Mouse (Mus musculus): ENCODE results near the gene Ttc23l. TPM values are rescaled to one million over a fixed set of nuclear protein-coding genes. Genes with fewer than 3 reads are reported as not detected.
A peak's percentile ranks its signal among the peaks of the same experiment; 100 is the strongest.

The Ttc23l gene
- polyA plus RNA-seq, 1 experiment = 125 TPM

GRCm38 (mm10) chr15:10469641-10470150 is 88.8 kb downstream of the Ttc23l start:
- Histone ChIP-seq H3K36me3 (ENCODE audit: control insufficient read depth, insufficient read depth, low read length) (no peaks in the 10 kb centered on the region), H3K4me3 (ENCODE audit: control insufficient read depth, low read depth, low read length) (peak overlapping the region; percentile 89), H3K4me1 (ENCODE audit: control insufficient read depth, insufficient read depth, low read length) (no peaks in the 10 kb centered on the region; the same call in 1 of the 2 replicates), H3K27me3 (ENCODE audit: control insufficient read depth, insufficient read depth, low read length) (no peaks in the 10 kb centered on the region), H3K27ac (ENCODE audit: control insufficient read depth, insufficient read depth, low read depth, low read length) (peak overlapping the region; percentile 61)
- TF ChIP-seq CTCF (IDR thresholded peaks at IDR 0.05; ENCODE audit: control insufficient read depth, insufficient read depth, insufficient replicate concordance, low read depth, low read length) (no peak), POLR2A (IDR thresholded peaks at IDR 0.05; ENCODE audit: control insufficient read depth, low read depth, low read length) (no peak)

- TF ChIP-seq POLR2A (IDR thresholded peaks at IDR 0.05; ENCODE audit: control insufficient read depth, low read depth, low read length) (no peak), CTCF (IDR thresholded peaks at IDR 0.05; ENCODE audit: control insufficient read depth, insufficient read depth, insufficient replicate concordance, low read depth, low read length) (no peak)
- Histone ChIP-seq H3K27ac (ENCODE audit: control insufficient read depth, insufficient read depth, low read depth, low read length) (no peak overlapping the region), H3K4me3 (ENCODE audit: control insufficient read depth, low read depth, low read length) (no peak overlapping the region), H3K36me3 (ENCODE audit: control insufficient read depth, insufficient read depth, low read length) (no peaks in the 10 kb centered on the region), H3K4me1 (ENCODE audit: control insufficient read depth, insufficient read depth, low read length) (no peaks in the 10 kb centered on the region; the same call in 1 of the 2 replicates), H3K27me3 (ENCODE audit: control insufficient read depth, insufficient read depth, low read length) (no peaks in the 10 kb centered on the region)
Measured at GRCm38 (mm10) chr15:10468761-10469160, 89.7 kb downstream of the Ttc23l start.

- no peaks in the 10 kb centered on the region for H3K27me3 ChIP-seq (ENCODE audit: control insufficient read depth, insufficient read depth, low read length)
- no peak for TF ChIP-seq CTCF (IDR thresholded peaks at IDR 0.05; ENCODE audit: control insufficient read depth, insufficient read depth, insufficient replicate concordance, low read depth, low read length)
- TF ChIP-seq POLR2A (IDR thresholded peaks at IDR 0.05; ENCODE audit: control insufficient read depth, low read depth, low read length) = no peak
- H3K4me1 ChIP-seq (ENCODE audit: control insufficient read depth, insufficient read depth, low read length) = no peaks in the 10 kb centered on the region
- no peak overlapping the region for H3K4me3 ChIP-seq (ENCODE audit: control insufficient read depth, low read depth, low read length)
- peaks cover 5% of the 10 kb centered on the region for H3K36me3 ChIP-seq (ENCODE audit: control insufficient read depth, insufficient read depth, low read length)
- H3K27ac ChIP-seq (ENCODE audit: control insufficient read depth, insufficient read depth, low read depth, low read length) = no peak overlapping the region
Measured at GRCm38 (mm10) chr15:10464678-10465077, 93.8 kb downstream of the Ttc23l start.

GRCm38 (mm10) chr15:10463555-10463954 is 94.9 kb downstream of the Ttc23l start:
- Histone ChIP-seq H3K4me3 (ENCODE audit: control insufficient read depth, low read depth, low read length) (no peak overlapping the region), H3K27me3 (ENCODE audit: control insufficient read depth, insufficient read depth, low read length) (no peaks in the 10 kb centered on the region), H3K27ac (ENCODE audit: control insufficient read depth, insufficient read depth, low read depth, low read length) (no peak overlapping the region), H3K4me1 (ENCODE audit: control insufficient read depth, insufficient read depth, low read length) (no peaks in the 10 kb centered on the region), H3K36me3 (ENCODE audit: control insufficient read depth, insufficient read depth, low read length) (peaks cover 5% of the 10 kb centered on the region)
- TF ChIP-seq CTCF (IDR thresholded peaks at IDR 0.05; ENCODE audit: control insufficient read depth, insufficient read depth, insufficient replicate concordance, low read depth, low read length) (no peak), POLR2A (IDR thresholded peaks at IDR 0.05; ENCODE audit: control insufficient read depth, low read depth, low read length) (no peak)

- no peak for TF ChIP-seq POLR2A (IDR thresholded peaks at IDR 0.05; ENCODE audit: control insufficient read depth, low read depth, low read length)
- no peak for TF ChIP-seq CTCF (IDR thresholded peaks at IDR 0.05; ENCODE audit: control insufficient read depth, insufficient read depth, insufficient replicate concordance, low read depth, low read length)
- Histone ChIP-seq H3K27ac (ENCODE audit: control insufficient read depth, insufficient read depth, low read depth, low read length) (no peak overlapping the region), H3K27me3 (ENCODE audit: control insufficient read depth, insufficient read depth, low read length) (no peaks in the 10 kb centered on the region), H3K4me1 (ENCODE audit: control insufficient read depth, insufficient read depth, low read length) (no peaks in the 10 kb centered on the region), H3K36me3 (ENCODE audit: control insufficient read depth, insufficient read depth, low read length) (peaks cover 5% of the 10 kb centered on the region), H3K4me3 (ENCODE audit: control insufficient read depth, low read depth, low read length) (no peak overlapping the region)
Measured at GRCm38 (mm10) chr15:10460986-10461385, 97.5 kb downstream of the Ttc23l start.

Other genes starting within 250 kb of the Ttc23l start
- not detected in 2 replicates for gene Gm21973, start 233.3 kb downstream of the Ttc23l start, polyA plus RNA-seq (2012; rRNA removed)
- gene Agxt2, start 200.1 kb downstream of the Ttc23l start, polyA plus RNA-seq (2012; rRNA removed) = 0.07 TPM in 1 of 2 replicates, not detected in the other
- 12.1 and 14.0 TPM in 2 replicates for gene Dnajc21, start 88.2 kb downstream of the Ttc23l start, polyA plus RNA-seq (2012; rRNA removed)
- gene Brix1, start 72.7 kb downstream of the Ttc23l start, polyA plus RNA-seq (2012; rRNA removed) = 3.2 and 4.1 TPM in 2 replicates
- 9.2 and 10.6 TPM in 2 replicates for gene Rad1, start 72.7 kb downstream of the Ttc23l start, polyA plus RNA-seq (2012; rRNA removed)
- gene Rai14, start 156.0 kb upstream of the Ttc23l start, polyA plus RNA-seq (2012; rRNA removed) = 66.8 and 80.0 TPM in 2 replicates